Mouse (Mus musculus) left cerebral cortex, postnatal 25 days (tissue): ENCODE data around the gene Trim40. TPM values are rescaled to one million over a fixed set of nuclear protein-coding genes. Genes with fewer than 3 reads are reported as not detected.
"Not testable (repeated sequence)": the region's sequence is repeated elsewhere in the genome, so short reads cannot be mapped to it uniquely, and the experiment has no call there.

Source experiments
- DNase-seq, 2 experiments: peaks; one replicate each; pipeline ENCODE4 v3.0.0; 2022; ENCODE audit warnings: low spot score in 2 of 2, mixed read lengths in 1 of 2
- intact Hi-C: fragments of 180-260 bp; cut with DNase I; formaldehyde crosslinking; loops from one replicate; pipeline ENCODE4 v1.15.1; 2025
- total RNA-seq, 2 experiments: library from RNA; stranded (reverse); gene quantifications; 2 replicates each; pipeline ENCODE4 v1.2.3; 2021

The Trim40 gene
- total RNA-seq, 2 experiments from 2014 or later, result not detected

DNA sequence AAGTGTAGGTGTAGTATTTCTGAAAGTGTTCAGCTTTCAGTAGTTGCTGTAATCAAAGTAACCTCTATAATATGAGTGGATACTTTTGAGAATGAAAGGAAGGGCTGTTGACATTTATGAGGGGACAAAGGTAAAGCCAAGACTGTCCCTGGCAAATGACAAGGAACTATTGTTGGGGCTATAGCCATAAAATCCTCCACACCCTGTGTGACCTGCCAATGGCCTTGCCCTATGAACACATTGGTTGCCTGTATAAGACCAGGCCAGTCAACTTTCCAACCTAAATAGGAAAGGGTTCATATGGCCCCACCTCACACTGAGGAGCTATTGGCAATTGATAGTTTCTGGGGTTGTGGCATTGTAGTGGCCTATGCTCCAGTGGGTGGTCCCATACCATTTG, 7.1 kb upstream of the Trim40 start:
- intact Hi-C loops, result no loop called here
- DNase-seq, result no peak

DNA sequence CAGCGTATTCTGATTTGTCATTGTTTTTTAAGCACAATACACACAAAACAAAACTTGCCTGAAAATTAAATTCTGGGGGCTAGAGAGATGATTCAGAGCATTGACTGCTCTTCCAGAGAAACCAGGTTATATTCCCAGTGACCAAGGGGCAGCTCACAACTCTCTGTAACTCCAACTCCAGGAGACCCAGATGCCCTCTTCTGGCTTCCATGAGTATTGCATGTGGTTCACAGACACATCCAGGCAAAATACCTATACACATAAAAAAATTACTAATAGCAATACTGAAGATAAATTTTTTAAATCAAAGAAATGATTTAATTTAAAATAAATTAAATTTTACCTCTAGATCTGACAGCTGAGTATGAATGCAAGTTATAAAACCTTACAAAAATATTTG, 6.7 kb upstream of the Trim40 start:
- intact Hi-C loops, result no loop called here

DNA sequence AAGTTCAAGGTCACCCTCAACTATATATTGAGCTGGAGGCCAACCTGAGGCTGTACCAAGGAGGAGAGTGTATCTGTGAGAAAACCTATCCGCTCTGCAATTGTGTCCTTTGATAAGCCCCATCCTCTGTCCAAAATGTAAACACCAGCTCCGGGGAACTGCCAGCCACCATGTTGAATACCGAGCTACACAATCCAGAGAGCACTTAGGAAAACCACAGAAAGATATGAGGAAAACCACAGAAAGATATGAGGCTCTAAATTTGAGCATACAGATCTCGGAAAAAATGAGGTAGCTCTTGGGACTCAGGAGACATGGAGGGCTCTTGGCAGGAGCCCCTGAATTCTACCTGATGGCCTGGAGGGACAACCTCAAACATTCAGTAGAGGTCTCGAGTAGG, 3.5 kb upstream of the Trim40 start:
- intact Hi-C loops, result loop anchor here (2.0 to 5.0 kb wide), 4 partner anchors 21 to 309 kb away; partner anchors contain the start of genes Gabbr1, Olfr90 and Olfr94
- no peak for DNase-seq

More for the DNA sequence above, 6.7 kb upstream of the Trim40 start:
- peak; percentile 25 to 44 for DNase-seq

DNA sequence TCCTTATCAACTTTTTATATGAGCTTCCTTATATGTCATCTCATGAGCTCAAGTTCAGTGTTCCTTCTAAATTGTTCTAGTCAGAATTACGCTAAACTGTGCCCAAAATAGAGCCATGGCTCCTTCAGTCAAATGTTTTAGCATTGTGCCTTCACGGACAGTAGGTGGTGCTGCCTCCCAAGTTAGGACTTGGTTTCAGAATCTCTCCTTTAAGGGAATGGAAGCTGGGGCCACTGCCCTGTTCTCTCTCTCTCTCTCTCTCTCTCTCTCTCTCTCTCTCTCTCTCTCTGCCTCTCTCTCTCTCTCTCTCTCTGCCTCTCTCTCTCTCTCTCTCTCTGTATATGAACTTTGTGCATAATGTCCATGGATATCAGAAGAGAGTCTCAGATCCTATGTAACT, 2.4 kb upstream of the Trim40 start:
- peak; percentile 42 to 56 for DNase-seq
- intact Hi-C loops, result loop anchor here (2.0 to 5.0 kb wide), 4 partner anchors 22 to 310 kb away; partner anchors contain the start of genes Gabbr1, Olfr90 and Olfr94

DNA sequence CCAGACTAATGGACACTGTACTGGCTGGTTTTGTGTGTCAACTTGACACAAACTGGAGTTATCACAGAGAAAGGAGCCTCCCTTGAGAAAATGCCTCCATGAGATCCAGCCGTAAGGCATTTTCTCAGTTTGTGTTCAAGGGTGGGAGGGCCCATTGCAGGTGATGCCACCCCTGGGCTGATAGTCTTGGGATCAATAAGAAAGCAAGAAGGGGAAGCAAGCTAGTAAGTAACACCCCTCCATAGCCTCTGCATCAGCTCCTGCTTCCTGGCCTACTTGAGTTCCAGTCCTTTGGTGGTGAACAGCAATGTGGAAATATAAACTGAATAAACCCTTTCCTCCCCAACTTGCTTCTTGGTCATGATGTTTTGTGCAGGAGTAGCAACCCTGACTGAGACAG, 1.6 kb upstream of the Trim40 start:
- intact Hi-C loops, result loop anchor here (5.0 kb wide), 3 partner anchors 156 to 311 kb away; partner anchors contain the start of genes Gabbr1, Olfr90 and Olfr94
- DNase-seq, result not testable (repeated sequence)

- DNase-seq, result no peak
- intact Hi-C loops, result no loop called here
Observed at GRCm38 (mm10) chr17:36885132-36885790, 4.7 kb downstream of the Trim40 start.

DNA sequence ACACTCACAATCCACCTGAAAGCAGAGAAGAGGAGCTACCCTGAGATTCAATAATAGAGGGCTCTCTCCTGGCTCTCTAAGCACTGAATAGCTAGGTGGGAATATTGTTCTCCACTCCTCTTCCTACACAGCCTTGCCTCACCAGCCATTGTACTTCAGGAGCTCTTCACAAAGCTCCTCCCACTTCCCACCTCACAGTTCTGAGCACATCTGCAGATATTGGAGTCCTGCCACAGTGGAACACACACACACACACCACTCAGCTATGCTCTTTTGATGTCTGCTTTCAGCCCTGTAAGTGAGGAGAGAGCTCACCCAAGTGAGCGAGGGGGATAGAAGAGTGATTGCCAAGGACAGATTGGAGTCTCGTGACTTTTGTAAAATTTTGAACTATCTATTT, 6.6 kb downstream of the Trim40 start:
- intact Hi-C loops, result no loop called here
- DNase-seq, result no peak

DNA sequence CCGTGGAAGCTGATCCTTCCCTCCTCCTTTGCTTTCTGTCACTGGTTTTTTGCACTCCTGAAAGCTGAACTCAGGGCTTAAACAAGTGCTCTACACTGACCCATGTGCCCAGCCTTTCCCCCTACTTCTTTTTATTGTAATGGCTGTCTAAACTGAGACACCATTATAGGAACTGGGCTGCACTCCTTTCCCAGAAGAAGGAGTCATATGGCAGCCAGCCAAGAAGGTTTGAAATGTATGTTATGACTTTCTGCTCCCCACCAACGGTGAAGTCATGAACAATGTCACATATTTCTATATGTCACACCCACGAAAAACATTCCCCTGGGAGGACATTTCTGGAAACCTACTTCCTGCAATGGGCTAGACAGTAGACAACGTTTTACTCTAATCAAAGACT, 15.3 kb downstream of the Trim40 start:
- intact Hi-C loops, result no loop called here
- DNase-seq, result no peak

DNA sequence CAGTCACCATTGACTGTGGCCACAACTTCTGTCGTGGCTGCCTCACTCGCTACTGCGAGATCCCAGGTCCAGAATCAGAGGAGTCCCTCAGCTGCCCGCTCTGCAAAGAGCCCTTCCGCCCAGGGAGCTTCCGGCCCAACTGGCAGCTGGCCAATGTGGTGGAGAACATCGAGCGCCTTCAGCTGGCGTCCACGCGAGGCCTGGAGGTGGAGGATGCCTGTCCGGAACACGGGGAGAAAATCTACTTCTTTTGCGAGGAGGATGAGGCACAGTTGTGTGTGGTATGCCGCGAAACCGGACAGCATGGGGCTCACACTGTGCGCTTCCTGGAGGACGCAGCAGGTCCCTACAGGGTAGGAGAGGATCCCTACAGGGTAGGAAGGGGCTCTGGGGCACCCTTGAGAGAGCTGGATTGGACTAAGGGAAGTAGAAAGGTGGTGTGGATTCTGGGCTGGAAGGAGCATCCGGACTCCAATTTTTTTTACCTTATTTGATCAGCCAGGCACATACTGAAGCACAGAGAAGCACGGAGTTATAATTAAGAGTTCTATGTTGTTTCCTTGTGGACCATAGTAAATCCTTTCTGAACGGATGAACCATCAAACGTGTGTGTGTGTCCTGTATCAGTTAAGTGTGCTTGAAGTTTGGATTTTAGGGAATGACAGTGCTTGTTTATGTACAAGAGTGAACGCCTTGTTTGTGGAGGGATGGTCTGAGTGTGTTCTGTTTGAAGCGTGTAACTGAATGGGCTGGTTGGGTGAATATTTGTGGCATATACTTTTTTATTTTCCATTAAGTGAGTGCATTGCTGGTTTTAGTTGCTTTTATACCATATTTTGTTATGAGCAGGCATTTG, 19.7 kb downstream of the Trim40 start:
- DNase-seq, result no peak
- intact Hi-C loops, result no loop called here

DNA sequence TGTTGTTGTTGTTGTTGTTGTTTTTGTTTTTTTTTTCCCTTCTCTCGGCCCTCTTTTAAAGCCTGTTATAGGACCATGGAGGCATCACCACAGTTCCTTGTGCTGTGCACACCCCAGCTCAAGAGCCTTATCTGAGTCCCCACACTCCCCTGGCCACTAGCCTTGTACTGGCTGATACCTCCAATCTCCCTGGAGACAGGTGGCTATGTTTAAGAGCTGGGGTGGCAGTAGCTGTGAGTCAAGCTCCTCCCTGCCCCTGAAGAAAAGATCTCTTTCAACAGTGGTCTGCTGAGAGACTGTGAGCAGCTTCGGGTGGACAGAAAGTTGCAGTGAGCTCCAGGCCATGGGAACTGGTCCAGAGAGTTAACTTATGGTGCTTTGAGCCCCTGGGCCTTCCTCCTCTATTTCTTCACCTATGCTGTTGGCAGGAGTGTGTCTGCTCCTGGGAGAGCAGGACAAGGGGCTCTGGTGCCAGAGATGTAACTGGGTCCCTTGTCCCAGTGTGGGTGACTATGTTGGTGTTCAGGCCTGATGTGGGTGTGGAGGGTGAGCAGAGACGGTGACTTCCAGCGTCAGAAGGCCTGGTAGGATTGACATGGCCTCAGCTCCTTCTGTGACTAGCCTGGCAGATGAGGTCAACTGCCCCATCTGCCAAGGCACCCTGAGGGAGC, 20.5 kb downstream of the Trim40 start, which contains the start of gene Trim10:
Trim10 (plus strand) TSS at position 291 of the 671 bp plus-strand sequence.
- DNase-seq, result no peak
- intact Hi-C loops, result no loop called here

GRCm38 (mm10) chr17:36868836-36869235, 21.1 kb downstream of the Trim40 start:
- DNase-seq, result no peak
- intact Hi-C loops, result no loop called here

DNA sequence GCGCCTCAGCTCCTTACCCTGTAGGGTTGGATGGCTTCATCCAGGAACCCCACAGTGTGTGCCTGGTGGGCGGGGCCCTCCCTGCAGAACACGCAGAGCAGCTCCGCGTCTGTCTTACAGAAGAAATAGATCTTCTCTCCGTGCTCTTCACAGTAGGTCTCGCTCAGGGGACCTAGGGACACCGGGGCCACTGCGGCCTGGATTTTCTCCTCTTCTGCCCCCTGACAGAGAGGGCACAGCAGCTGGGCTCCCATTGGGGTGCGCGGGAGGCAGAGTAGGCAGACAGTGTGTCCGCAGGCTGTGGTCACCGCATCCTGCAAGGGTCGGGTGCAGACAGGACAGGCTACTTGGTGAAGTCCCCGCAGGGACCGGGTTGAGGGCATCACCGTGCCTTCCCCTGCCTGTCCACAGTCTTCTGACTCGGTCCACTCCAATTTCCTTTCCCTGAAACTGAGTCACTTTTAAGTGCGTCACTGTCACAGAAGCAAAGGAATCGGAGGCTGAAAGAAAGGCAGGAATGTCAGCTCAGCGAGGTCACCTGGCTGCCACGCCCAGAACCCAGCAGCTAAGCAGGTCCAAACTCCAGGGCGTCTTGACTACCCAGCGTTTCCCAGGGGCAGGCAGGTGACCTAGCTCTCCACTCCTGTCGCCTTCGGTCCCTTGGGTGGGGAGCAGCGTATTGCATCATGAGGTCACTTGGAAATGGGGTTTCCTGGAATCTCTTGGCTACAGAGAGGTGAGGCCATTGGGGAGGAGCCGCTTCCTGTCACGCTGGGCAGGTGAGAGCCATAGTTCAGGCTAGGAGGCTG, 23.0 kb downstream of the Trim40 start, which contains the start of gene Trim15:
Trim15 (minus strand) TSS at position 492 of the 809 bp plus-strand sequence.
- intact Hi-C loops, result no loop called here
- DNase-seq, result peak in 1 of 2 experiments; percentile 11

- no peak for DNase-seq
- intact Hi-C loops, result no loop called here
Observed at GRCm38 (mm10) chr17:36861680-36862079, 28.2 kb downstream of the Trim40 start.

DNA sequence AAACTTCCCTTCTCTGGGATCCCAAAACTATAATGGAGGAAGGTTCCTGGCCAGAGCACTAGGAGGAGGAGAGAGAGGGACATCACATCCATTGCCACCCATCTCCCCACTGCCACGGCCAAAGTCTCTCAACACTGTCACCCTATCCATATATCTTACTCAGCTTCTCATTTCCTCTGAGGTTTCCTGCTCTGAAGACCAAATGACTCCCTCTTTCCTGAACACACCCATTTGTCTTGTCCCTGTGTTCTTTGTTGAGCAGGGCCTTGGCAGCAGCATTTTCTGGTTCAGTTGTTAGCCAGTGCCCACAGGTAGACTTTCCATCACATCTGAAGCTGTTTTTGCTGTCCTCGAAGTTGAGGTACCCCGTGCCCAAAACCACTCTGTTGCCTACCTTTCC, 31.7 kb downstream of the Trim40 start:
- intact Hi-C loops, result no loop called here
- no peak for DNase-seq

DNA sequence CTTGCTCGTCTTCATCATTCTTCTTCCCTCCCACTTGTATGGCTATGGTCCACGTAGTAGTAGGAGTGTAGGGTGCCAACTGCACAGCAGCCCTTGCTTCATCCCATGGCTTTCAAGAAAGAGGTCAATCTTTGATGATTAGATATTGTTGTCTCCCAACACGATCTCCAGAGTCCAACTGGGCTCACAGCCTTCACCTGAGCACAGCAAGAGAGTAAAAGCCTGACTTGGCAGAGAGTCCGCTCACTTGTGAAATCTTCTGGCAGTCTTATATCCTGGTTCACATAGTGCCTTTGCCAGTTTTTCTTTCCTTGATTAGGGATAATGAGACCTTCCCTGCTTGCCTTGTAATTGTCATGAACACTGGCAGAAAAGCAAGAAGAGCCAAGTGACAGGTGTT, 33.7 kb downstream of the Trim40 start:
- intact Hi-C loops, result no loop called here
- DNase-seq, result no peak

DNA sequence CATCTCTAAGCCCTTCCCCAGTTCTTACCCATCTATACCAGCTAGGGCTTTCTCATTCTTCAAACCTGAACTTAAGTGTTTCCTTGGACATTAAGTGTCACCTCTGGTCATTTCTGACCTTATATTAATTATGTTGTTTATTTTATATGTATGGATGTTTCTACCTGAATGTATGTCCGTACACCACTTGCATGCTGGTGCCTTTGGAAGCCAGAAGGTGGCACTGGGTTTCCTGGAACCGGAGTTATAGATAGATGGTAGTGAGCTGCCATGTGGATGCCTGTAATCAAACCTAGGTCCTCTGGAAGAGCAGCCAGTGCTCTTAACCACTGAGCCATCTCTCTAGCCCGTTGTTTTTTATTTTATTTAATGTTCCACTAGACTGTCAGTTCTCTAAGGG, 34.4 kb downstream of the Trim40 start:
- intact Hi-C loops, result no loop called here
- no peak for DNase-seq

DNA sequence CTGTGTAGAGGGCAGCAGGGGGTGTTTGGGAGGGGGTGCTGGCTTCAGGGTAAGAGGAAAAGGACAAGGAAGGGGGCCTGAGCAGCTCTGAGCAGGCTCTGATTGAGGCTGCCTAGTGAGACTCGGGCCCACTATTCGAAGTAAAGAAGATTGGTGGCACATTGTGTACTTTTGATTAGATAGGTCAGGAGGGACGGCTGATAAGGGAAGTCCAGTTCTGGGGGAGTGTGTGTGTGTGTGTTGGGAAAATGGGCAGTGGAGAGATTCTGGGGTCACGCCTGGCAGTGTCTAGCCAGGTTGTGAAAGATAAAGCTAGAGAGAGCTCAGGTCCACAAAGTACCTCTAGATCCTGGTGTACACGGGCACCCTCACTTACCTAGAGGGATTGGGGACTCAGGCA, 38.3 kb downstream of the Trim40 start:
- DNase-seq, result no peak
- intact Hi-C loops, result no loop called here

DNA sequence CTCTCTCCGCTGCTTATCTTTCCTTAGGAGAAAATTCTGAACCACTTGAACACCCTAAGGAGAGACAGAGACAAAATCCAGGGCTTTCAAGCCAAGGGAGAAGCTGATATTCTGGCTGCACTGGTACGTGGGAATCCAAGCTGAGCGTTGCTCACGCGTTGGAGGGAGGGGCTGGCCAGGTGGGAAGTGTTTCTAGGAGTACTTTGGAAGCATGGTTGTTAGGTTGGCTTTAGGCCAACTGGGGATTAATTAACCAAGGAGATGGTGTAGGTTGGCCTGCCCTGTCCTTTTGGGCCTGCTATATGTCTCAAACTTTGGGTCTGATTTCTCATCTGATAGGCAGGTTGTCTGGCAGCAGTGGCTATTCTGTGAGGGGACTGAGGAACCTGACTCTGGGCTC, 38.7 kb downstream of the Trim40 start:
- intact Hi-C loops, result no loop called here
- no peak for DNase-seq

GRCm38 (mm10) chr17:36849992-36850391, 39.9 kb downstream of the Trim40 start:
- no peak for DNase-seq
- intact Hi-C loops, result no loop called here
